In genomic region chr4:141574789-141575702, GRCm38 (mm10) we compare ENCODE assay signal across 7 mouse cellular contexts. TPM values are rescaled to one million over a fixed set of nuclear protein-coding genes. Genes with fewer than 3 reads are reported as not detected.
DNase-seq lines count a peak whose midpoint lies in the region; ATAC-seq lines count a peak whose summit lies in the region.

No protein-coding gene starts in this region.

- H3K4me3 ChIP-seq in midbrain, embryonic 15.5 days, result no peak overlapping the region

- peak; percentile 70 for ATAC-seq in midbrain, embryonic 15.5 days (replicated peaks)

- 41% methylated on average over 27 of the region's 27 CpGs for WGBS in midbrain, embryonic 15.5 days

- H3K4me2 ChIP-seq in midbrain, embryonic 15.5 days, result no peak overlapping the region

- H3K27ac ChIP-seq in midbrain, embryonic 15.5 days, result no peak overlapping the region

- 0 out of 2 replicates have a peak, but pooled peaks cover 3% of the 10 kb centered on the region for H3K4me1 ChIP-seq in midbrain, embryonic 15.5 days

- intact Hi-C loops in left cerebral cortex, postnatal 4 days (cut with DNase I), result loop anchor here (5.0 kb wide), 2 partner anchors 173 to 188 kb away; no protein-coding TSS in a partner anchor

- DNase-seq in adrenal gland, adult 8-10 months, result peak; percentile 81
- peak; percentile 88 for DNase-seq in embryo, embryonic 10.5 days (ENCODE audit: low spot score)
- DNase-seq in gastrocnemius, postnatal 4 days (ENCODE audit: low spot score in 2 of 2), result peak; percentile 81 to 86
- peak; percentile 84 for DNase-seq in kidney, adult 11 months
- peak; percentile 87 for DNase-seq in left cerebral cortex, postnatal 4 days
- DNase-seq in spleen, adult 18-20 months, result peak; percentile 61 to 83

- no peak overlapping the region for H3K9ac ChIP-seq in midbrain, embryonic 15.5 days

- no peaks in the 10 kb centered on the region for H3K36me3 ChIP-seq in midbrain, embryonic 15.5 days (replicated peaks)

- H3K27me3 ChIP-seq in midbrain, embryonic 15.5 days (replicated peaks), result no peaks in the 10 kb centered on the region

- H3K9me3 ChIP-seq in midbrain, embryonic 15.5 days, result no peaks in the 10 kb centered on the region

RNA-seq across cellular contexts. Expression of gene Fblim1, which starts 30.9 kb away (rescaled TPM):
- 10 to 100 TPM; 10.2 to 21.0 (median 17.6) TPM for total RNA-seq in adrenal gland, adult 8-10 months (2022)
- 10 to 100 TPM in 1 of 2 experiments, 1 to 10 TPM in 1; 7.4 to 10.6 TPM for total RNA-seq in gastrocnemius, postnatal 4 days (2021)
- total RNA-seq in left cerebral cortex, postnatal 4 days (2021), result 10 to 100 TPM; 19.8 to 23.8 TPM
- polyA plus RNA-seq in midbrain, embryonic 15.5 days (2015; fragmentation: Nextera tagmentation; extraction: Ambion mirVana), result 35.2 and 41.0 TPM in 2 replicates

RNA-seq across cellular contexts. Expression of gene Spen, which starts 36.6 kb away (rescaled TPM):
- 10 to 100 TPM; 53.0 to 94.3 (median 63.4) TPM for total RNA-seq in adrenal gland, adult 8-10 months (2022)
- total RNA-seq in gastrocnemius, postnatal 4 days (2021), result 10 to 100 TPM; 32.7 to 32.9 TPM
- 10 to 100 TPM; 80.6 to 86.1 TPM for total RNA-seq in left cerebral cortex, postnatal 4 days (2021)
- 19.4 and 20.0 TPM in 2 replicates for polyA plus RNA-seq in midbrain, embryonic 15.5 days (2015; fragmentation: Nextera tagmentation; extraction: Ambion mirVana)

RNA-seq across cellular contexts. Expression of gene Tmem82, which starts 43.4 kb away (rescaled TPM):
- total RNA-seq in adrenal gland, adult 8-10 months (2022), result 1 to 10 TPM; 1.1 to 2.7 (median 2.1) TPM
- 1 to 10 TPM; 3.5 to 4.3 TPM for total RNA-seq in gastrocnemius, postnatal 4 days (2021)
- under 1 TPM; 0.38 to 0.46 TPM for total RNA-seq in left cerebral cortex, postnatal 4 days (2021)
- polyA plus RNA-seq in midbrain, embryonic 15.5 days (2015; fragmentation: Nextera tagmentation; extraction: Ambion mirVana), result 0.32 and 0.65 TPM in 2 replicates

RNA-seq across cellular contexts. Expression of gene Slc25a34, which starts 48.6 kb away (rescaled TPM):
- 1 to 10 TPM; 1.3 to 5.1 (median 2.6) TPM for total RNA-seq in adrenal gland, adult 8-10 months (2022)
- total RNA-seq in gastrocnemius, postnatal 4 days (2021), result 10 to 100 TPM; 21.4 to 26.7 TPM
- total RNA-seq in left cerebral cortex, postnatal 4 days (2021), result 1 to 10 TPM; 1.1 to 1.7 TPM
- 0.26 and 0.61 TPM in 2 replicates for polyA plus RNA-seq in midbrain, embryonic 15.5 days (2015; fragmentation: Nextera tagmentation; extraction: Ambion mirVana)
